In the genomic region with DNA sequence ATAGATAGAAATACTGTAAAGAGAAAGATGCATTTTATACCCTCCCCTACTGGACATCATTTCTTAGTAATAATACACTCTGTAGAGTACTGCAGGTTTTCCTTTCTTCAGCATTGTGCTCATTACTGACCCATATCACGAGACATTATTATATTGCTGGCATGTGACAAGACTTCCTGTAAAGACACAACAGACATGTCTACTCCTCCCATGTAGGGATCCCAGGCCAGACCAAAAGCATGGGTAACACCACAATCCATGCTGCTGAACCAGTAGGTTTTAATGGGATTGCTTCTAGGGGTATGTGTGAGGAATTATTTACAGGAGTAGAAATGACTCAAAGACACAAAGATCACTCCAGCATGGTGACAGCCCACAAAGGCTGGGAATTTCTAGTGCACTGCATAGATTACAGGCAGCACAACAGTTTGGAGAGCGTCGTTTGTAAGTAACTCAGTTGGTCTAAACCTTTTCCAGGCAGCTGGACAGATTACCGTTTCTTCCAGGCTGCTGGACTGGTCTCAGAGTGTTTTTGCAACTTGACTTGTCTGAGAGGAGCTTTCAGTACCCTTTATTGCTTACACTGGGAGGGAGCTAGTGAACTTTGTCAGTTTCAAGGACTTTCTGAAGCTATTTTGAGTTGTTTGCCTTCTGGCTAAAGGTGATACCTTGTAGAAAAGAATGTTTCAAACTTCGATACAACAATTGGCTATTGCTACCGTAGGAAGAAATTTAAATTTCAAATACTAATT, we compare ENCODE assay signal across 19 mouse cellular contexts.
"Had no signal": no experiment of that assay in that cellular context is flagged by ENCODE, and none has a peak within 500 bp of the region (broad histone marks: within the 10 kb centered on the region; RNA-seq: fewer than 3 reads in every experiment).

No protein-coding gene starts in this region.

- H3K27me3 ChIP-seq: limb, embryonic 13.5 days; liver, embryonic 12.5 days; liver, embryonic 15.5 days; megakaryocyte, embryonic 14.5 days; neural tube, embryonic 12.5 days; neural tube, embryonic 15.5 days had no signal

- H3K9ac ChIP-seq: limb, embryonic 13.5 days; liver, embryonic 12.5 days; liver, embryonic 15.5 days; neural tube, embryonic 12.5 days; neural tube, embryonic 15.5 days had no signal

- H3K36me3 ChIP-seq: limb, embryonic 13.5 days; liver, embryonic 12.5 days; liver, embryonic 15.5 days; neural tube, embryonic 12.5 days; neural tube, embryonic 15.5 days had no signal

- H3K4me3 ChIP-seq: limb, embryonic 13.5 days; liver, embryonic 12.5 days; liver, embryonic 15.5 days; megakaryocyte, embryonic 14.5 days; neural tube, embryonic 12.5 days; neural tube, embryonic 15.5 days had no signal

- ATAC-seq: liver, embryonic 12.5 days had no signal

- DNase-seq: kidney, postnatal 14 days; kidney, postnatal 4 days; left cerebral cortex, postnatal 4 days; liver; midbrain, embryonic 14.5 days; right cerebral cortex, adult 18-20 months; right cerebral cortex, postnatal 14 days; right cerebral cortex, postnatal 4 days; thymus, adult 2 months; thymus, postnatal 14 days; thymus, postnatal 4 days had no signal

- H3K4me2 ChIP-seq: limb, embryonic 13.5 days; liver, embryonic 12.5 days; liver, embryonic 15.5 days; midbrain, embryonic 11.5 days; neural tube, embryonic 12.5 days; neural tube, embryonic 15.5 days had no signal

- H3K9me3 ChIP-seq: liver, embryonic 12.5 days; liver, embryonic 15.5 days; neural tube, embryonic 12.5 days; neural tube, embryonic 15.5 days had no signal

- H3K4me1 ChIP-seq: liver, embryonic 12.5 days; liver, embryonic 15.5 days; megakaryocyte, embryonic 14.5 days; neural tube, embryonic 12.5 days; neural tube, embryonic 15.5 days had no signal

- H3K27ac ChIP-seq: limb, embryonic 13.5 days; liver, embryonic 12.5 days; liver, embryonic 15.5 days; neural tube, embryonic 12.5 days; neural tube, embryonic 15.5 days; stomach, postnatal 0 days had no signal
